Mouse (Mus musculus) limb, embryonic 12.5 days (tissue): Measurements from ENCODE around the gene 2010111I01Rik. TPM values are rescaled to one million over a fixed set of nuclear protein-coding genes. Genes with fewer than 3 reads are reported as not detected.

Experiments used
- ATAC-seq: fragments of 200-750 bp; cut with Nextera tagmentation; 2 replicates; pipeline ENCODE4 v1.8.0; 2017; ENCODE audit warnings: low read depth, moderate TSS enrichment; ENCODE audit not compliant: insufficient number of reproducible peaks, insufficient read depth, low FRiP score, low TSS enrichment
- H3K27ac ChIP-seq: fragments of 300-500 bp; sonication (generic); 2 replicates; pipeline ENCODE4 v1.5.1; 2016; ENCODE audit warnings: mild to moderate bottlenecking, moderate library complexity
- H3K27me3 ChIP-seq: fragments of 300-500 bp; sonication (generic); 2 replicates; pipeline ENCODE4 v1.6.1; 2016; ENCODE audit warnings: mild to moderate bottlenecking, moderate library complexity
- H3K36me3 ChIP-seq: fragments of 300-500 bp; sonication (generic); 2 replicates; pipeline ENCODE4 v1.6.1; 2016; ENCODE audit warnings: mild to moderate bottlenecking, moderate library complexity
- H3K4me1 ChIP-seq: fragments of 300-500 bp; sonication (generic); replicated peaks from 2 replicates; pipeline ENCODE4 v1.6.1; 2016
- H3K4me2 ChIP-seq: fragments of 300-500 bp; sonication (generic); 2 replicates; pipeline ENCODE4 v1.6.1; 2016; ENCODE audit warnings: mild to moderate bottlenecking, moderate library complexity
- H3K4me3 ChIP-seq: fragments of 300-500 bp; sonication (generic); replicated peaks from 2 replicates; pipeline ENCODE4 v1.5.1; 2016; ENCODE audit warnings: mild to moderate bottlenecking
- H3K9ac ChIP-seq: fragments of 300-500 bp; sonication (generic); replicated peaks from 2 replicates; pipeline ENCODE4 v1.6.1; 2016; ENCODE audit warnings: mild to moderate bottlenecking, moderate library complexity
- H3K9me3 ChIP-seq: fragments of 300-500 bp; sonication (generic); 2 replicates; pipeline ENCODE4 v1.6.1; 2016; ENCODE audit warnings: mild to moderate bottlenecking, moderate library complexity
- WGBS: fragments of 180-500 bp; shearing (Covaris S2); methylation state at CpG from one replicate; pipeline ENCODE4 v1.1.7; 2016; 5-methylcytosine and 5-hydroxymethylcytosine counted together
- polyA plus RNA-seq: library from polyadenylated mRNA; unstranded; fragments of >200 nt; fragmentation: Nextera tagmentation; extraction: Ambion mirVana; gene quantifications from 2 replicates; pipeline ENCODE4 v1.2.1, GENCODE M21; 2016

The 2010111I01Rik gene
- polyA plus RNA-seq, 1 experiment from 2014 or later, result 207 TPM

DNA sequence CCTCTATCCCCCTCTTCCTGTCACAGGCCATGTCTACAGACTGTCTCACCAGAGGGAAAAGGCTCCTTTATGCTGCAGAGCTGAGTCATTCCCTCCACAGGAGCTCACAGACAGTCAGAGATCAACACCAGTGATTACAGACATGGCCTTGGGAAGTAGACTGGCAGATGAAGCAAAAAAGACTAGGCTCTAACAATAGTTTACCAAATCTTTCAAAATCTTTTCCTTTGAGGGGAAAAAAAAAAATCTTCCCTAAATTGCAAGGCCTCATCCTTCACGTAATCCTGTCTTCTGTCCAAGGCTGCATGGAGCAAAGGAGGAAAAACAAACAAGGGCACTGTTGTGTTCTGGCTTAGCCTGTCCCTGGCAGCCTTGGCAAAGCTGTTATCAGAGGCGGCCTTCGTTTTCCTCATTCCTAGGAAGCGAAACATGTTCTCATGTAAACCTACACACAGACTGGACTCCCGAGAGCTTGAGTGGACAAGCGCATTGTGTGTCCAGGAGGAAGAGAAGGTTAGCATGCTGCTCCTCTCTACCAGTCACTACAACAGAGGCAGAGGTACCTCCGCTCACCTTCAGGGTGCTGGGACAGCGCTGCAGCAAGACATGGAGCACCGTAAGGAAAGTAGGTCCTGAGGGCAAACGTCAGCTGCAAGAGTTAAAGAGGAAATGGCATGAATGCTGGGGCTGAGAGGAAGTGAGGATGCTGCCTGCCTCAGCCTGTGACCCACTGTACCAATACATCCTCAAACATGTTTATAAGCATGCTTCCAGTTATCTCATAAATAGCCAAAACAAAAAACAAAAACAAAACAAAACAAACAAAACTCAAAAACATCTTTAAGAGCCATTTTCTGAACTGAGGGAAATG, 360.5 kb downstream of the 2010111I01Rik start:
- Histone ChIP-seq H3K27me3 (no peaks in the 10 kb centered on the region), H3K36me3 (peaks cover 6% of the 10 kb centered on the region; the same call in 1 of the 2 replicates), H3K4me3 (no peak overlapping the region), H3K9ac (no peak overlapping the region), H3K9me3 (no peaks in the 10 kb centered on the region), H3K27ac (peak overlapping the region; percentile 87), H3K4me1 (peaks cover 65% of the 10 kb centered on the region), H3K4me2 (no peak overlapping the region)
- no peak for ATAC-seq
- 74% methylated on average over 10 of the region's 10 CpGs for WGBS

DNA sequence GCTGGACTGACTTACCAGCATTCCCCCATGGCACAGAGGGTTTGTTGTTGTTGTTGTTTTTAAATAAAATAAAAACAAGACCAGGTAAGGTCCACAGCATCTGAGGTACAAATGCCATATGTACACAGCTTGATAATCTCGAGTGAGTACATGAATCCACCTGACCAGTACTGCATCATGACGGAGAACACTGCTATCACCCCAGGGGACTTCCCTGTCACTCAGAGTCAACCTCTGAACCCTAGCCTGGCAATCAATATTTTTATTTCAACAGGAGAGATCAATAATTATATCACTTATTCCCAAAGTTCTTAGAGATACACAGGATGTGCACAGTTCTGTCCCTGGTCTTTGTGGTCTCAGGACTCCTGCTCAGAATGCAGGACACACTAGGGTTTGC, 361.3 kb downstream of the 2010111I01Rik start:
- Histone ChIP-seq H3K9me3 (no peaks in the 10 kb centered on the region), H3K4me1 (peaks cover 73% of the 10 kb centered on the region), H3K27ac (no peak overlapping the region), H3K9ac (no peak overlapping the region), H3K36me3 (no peaks in the 10 kb centered on the region; the same call in 1 of the 2 replicates), H3K27me3 (no peaks in the 10 kb centered on the region), H3K4me2 (no peak overlapping the region), H3K4me3 (no peak overlapping the region)
- WGBS, result 87% methylated on average over 2 of the region's 2 CpGs
- ATAC-seq, result no peak

DNA sequence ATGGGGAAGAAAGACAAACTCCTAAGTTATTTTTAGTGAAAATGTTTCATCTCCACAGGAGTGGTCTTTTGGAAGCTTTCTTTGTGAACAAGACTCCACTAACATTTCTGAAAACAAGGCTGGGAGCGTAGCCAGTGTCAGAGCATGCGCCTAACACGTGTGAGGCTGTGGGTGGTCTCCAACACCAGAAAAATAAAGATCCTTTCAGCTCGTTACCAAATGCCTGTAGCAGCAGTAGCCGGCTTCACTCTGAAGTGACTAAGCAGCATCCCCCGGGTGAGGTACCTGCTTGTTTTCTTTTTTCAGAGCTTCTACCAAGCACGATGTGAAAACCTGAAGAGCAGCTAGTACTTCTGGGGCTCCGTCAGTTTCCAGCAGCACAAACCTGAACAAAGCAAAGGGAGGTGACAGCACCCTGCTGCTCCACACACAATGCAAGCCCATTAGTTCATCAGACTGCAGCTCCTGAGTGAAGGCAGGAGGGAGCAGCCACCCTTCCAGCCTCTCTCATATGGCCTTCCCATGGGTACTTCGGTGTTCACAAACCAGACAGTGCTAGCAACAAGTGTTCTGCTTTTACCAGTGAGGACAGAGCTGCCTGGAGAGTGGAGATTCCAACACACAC, 365.7 kb downstream of the 2010111I01Rik start:
- Histone ChIP-seq H3K27me3 (no peaks in the 10 kb centered on the region), H3K27ac (peak overlapping the region; percentile 85), H3K4me2 (0 out of 2 replicates have a peak overlapping the region, but pooled peaks have one; percentile 13), H3K4me1 (peaks cover 69% of the 10 kb centered on the region), H3K36me3 (no peaks in the 10 kb centered on the region; the same call in 1 of the 2 replicates), H3K4me3 (no peak overlapping the region), H3K9me3 (no peaks in the 10 kb centered on the region), H3K9ac (no peak overlapping the region)
- WGBS, result 18% methylated on average over 9 of the region's 9 CpGs
- ATAC-seq, result peak; percentile 16; the same call in 1 of the 2 replicates

DNA sequence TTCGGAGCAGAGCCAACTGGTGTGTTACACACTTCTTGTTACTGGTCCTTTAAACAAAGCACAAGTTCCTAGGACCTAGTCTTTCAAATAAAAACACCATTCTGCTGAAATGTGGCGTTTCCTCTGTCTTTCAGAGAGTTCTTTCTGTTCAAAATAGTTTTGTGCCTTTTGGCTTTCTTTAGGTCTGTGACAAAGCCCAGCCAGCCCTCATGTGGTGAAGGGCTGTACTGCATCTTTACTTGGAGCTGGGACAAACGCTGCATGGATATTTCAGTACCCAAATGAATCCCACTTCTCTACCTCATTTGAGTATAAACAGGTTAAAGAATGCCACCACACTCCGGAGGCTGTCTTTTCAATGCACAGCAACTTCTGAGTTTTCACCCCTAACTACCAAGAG, 366.7 kb downstream of the 2010111I01Rik start:
- Histone ChIP-seq H3K9ac (no peak overlapping the region), H3K4me3 (no peak overlapping the region), H3K27me3 (no peaks in the 10 kb centered on the region), H3K4me2 (no peak overlapping the region), H3K36me3 (no peaks in the 10 kb centered on the region), H3K4me1 (peaks cover 69% of the 10 kb centered on the region), H3K9me3 (no peaks in the 10 kb centered on the region), H3K27ac (peak overlapping the region; percentile 85)
- no peak for ATAC-seq
- 44% methylated on average over 4 of the region's 4 CpGs for WGBS

DNA sequence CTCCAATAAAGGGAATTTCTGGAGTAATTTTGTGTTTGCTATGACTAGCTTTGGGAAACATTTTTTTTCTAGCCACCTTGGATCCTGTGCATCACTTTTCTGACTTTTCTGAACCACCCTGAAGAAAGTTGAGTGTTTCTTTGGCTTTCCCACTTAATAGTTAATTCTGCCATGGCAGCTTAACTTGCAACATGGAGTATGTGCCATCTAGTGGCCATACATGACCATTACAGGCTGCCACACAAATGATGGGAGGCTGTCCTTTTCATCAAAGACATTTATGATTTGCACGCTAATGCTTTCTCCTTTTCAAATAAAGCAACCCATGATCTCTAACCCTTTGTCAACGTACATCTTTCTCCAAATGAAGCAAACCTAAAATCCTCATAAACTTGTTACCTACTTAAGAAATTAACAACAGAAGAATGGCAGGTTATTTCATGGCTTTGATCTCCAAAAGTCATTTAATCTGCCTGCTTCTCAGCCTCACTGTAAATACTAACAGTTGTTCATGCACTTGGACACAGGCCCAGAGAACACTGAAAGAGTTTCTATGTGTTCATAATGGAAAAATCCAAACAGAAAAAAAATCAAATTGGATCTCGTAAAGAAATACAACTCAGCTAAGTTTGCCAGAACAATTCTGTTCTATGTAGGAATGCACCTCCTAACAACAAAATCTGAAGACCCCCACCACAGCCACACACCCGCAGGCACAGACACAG, 368.0 kb downstream of the 2010111I01Rik start:
- 41% methylated on average over 4 of the region's 4 CpGs for WGBS
- peaks cover 83% of the 10 kb centered on the region for H3K4me1 ChIP-seq
- H3K9me3 ChIP-seq, result no peaks in the 10 kb centered on the region
- H3K27ac ChIP-seq, result 0 out of 2 replicates have a peak overlapping the region, but pooled peaks have one; percentile 60
- no peak overlapping the region for H3K4me3 ChIP-seq
- H3K27me3 ChIP-seq, result no peaks in the 10 kb centered on the region
- no peak for ATAC-seq
- H3K4me2 ChIP-seq, result no peak overlapping the region
- no peaks in the 10 kb centered on the region for H3K36me3 ChIP-seq
- no peak overlapping the region for H3K9ac ChIP-seq

DNA sequence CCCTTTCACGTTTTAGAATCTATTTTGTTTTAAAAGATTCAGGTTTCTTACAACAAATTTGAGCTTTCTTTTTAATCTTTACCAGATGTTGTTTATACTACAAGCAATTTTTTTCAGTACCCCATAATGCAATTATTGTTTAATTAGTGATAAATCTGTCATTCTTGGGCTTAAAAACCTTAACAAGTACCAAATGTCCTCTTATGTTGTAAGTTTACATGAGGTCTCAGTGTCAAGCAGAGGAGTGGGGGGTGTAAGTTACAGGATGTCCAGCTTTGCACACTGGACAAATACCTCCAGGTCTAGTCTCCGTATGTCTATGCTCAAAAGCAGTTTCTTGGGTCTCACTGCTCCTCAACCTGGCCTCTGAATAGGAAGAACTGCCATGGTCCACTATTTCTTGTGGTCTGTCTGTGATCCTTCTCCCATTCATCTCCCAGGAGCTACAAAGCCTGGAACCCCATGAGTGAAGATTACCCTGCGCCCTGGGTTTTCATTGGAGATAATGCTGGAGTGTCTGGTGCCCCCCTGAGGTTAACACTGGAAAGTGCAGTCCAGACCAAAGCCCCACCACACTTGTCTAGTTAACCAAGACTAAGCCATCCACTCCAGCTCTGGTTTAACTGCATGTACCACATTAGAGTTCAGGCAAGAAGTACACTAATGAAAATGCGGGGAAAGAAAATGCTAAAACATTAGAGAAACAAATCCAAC, 370.9 kb downstream of the 2010111I01Rik start:
- no peak overlapping the region for H3K4me3 ChIP-seq
- no peaks in the 10 kb centered on the region; the same call in 1 of the 2 replicates for H3K36me3 ChIP-seq
- peak overlapping the region; percentile 37 for H3K27ac ChIP-seq
- no peak overlapping the region for H3K4me2 ChIP-seq
- peaks cover 56% of the 10 kb centered on the region for H3K4me1 ChIP-seq
- no peaks in the 10 kb centered on the region for H3K27me3 ChIP-seq
- ATAC-seq, result no peak
- H3K9me3 ChIP-seq, result no peaks in the 10 kb centered on the region
- H3K9ac ChIP-seq, result no peak overlapping the region
- 23% methylated on average over 4 of the region's 4 CpGs for WGBS

DNA sequence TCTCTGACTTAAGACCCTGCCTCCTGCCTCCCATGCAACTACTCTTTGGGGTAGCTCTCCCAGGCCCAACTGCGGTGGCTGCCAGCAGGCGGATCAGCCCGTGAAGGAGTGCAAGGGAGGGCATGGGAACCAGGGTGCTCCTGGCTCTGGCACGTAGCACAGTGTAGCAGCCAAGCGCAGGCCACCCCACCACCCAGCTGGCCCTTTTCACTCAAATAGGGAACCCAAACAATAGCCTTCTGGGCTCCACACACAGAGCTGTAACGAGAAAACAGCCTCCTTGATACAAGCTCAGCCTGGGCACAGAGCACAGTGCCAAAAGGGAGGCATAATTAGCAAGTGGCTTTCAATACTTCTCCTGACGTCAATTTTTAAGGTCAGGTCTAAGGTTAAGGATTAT, 371.6 kb downstream of the 2010111I01Rik start:
- no peak overlapping the region for H3K4me2 ChIP-seq
- no peak overlapping the region for H3K4me3 ChIP-seq
- no peaks in the 10 kb centered on the region for H3K27me3 ChIP-seq
- no peaks in the 10 kb centered on the region for H3K9me3 ChIP-seq
- H3K27ac ChIP-seq, result peak overlapping the region; percentile 37; the same call in 1 of the 2 replicates
- no peaks in the 10 kb centered on the region; the same call in 1 of the 2 replicates for H3K36me3 ChIP-seq
- H3K9ac ChIP-seq, result no peak overlapping the region
- peaks cover 49% of the 10 kb centered on the region for H3K4me1 ChIP-seq
- no peak for ATAC-seq
- WGBS, result 55% methylated on average over 7 of the region's 7 CpGs

DNA sequence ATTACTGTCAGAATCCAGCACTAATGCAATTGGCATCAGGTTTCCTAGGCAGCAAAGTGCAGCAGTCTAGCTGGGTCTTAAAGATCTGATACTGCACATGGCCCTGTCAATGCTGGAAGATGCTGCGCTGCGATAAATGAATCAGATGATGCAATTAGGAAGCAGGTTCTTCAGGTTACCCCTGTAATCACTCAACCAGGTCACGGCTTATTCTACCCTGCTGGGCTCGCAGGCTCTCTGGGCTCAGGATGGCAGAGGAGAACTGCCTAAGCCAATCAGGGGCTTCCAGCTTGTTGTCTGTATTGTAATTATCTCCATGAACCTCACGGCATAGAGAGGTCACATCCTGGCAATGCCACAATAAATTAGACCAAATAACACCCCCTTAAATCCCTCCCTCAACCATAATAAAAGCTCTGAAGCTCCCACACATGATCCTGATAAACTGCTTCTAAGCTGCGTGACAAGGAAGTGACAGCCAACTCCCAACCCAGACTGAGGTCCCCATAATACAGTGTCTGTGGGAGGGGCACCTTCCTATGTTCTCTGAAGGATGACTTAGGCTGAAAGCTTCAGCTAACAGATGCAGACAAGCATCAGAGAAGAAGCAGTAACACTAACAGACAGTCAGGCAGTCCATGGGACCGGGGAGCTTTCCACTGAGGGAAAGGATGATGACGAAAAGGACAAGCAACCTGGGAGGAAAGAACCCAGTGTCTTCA, 372.7 kb downstream of the 2010111I01Rik start:
- H3K4me1 ChIP-seq, result peaks cover 40% of the 10 kb centered on the region
- no peaks in the 10 kb centered on the region for H3K27me3 ChIP-seq
- H3K4me3 ChIP-seq, result no peak overlapping the region
- H3K9ac ChIP-seq, result no peak overlapping the region
- H3K9me3 ChIP-seq, result no peaks in the 10 kb centered on the region
- no peak overlapping the region for H3K27ac ChIP-seq
- H3K4me2 ChIP-seq, result no peak overlapping the region
- H3K36me3 ChIP-seq, result no peaks in the 10 kb centered on the region; the same call in 1 of the 2 replicates
- 31% methylated on average over 8 of the region's 8 CpGs for WGBS
- no peak for ATAC-seq

DNA sequence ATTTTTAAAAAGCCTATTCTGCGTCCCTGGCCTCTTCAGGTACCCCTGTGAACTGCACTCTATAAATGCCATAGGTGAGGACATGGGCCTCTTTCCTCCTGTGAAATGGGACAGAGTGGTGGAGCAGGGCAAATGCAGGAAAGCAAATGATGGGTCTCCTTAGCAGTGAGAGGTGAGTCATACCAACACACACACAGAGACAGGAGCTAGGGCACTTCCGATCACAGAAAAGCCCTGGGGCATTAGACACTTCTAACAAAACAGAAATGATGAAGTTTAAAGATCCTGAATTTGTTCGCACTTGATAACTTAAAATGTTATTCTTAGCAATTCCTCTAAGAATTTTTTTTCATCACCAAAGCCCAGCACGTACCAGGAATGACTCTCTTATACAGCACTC, 375.3 kb downstream of the 2010111I01Rik start:
- no peak overlapping the region for H3K9ac ChIP-seq
- H3K27me3 ChIP-seq, result no peaks in the 10 kb centered on the region
- no peak for ATAC-seq
- H3K4me1 ChIP-seq, result peaks cover 20% of the 10 kb centered on the region
- 86% methylated on average over 4 of the region's 4 CpGs for WGBS
- no peak overlapping the region for H3K27ac ChIP-seq
- no peak overlapping the region for H3K4me2 ChIP-seq
- no peaks in the 10 kb centered on the region for H3K9me3 ChIP-seq
- H3K36me3 ChIP-seq, result peaks cover 6% of the 10 kb centered on the region; the same call in 1 of the 2 replicates
- H3K4me3 ChIP-seq, result no peak overlapping the region

DNA sequence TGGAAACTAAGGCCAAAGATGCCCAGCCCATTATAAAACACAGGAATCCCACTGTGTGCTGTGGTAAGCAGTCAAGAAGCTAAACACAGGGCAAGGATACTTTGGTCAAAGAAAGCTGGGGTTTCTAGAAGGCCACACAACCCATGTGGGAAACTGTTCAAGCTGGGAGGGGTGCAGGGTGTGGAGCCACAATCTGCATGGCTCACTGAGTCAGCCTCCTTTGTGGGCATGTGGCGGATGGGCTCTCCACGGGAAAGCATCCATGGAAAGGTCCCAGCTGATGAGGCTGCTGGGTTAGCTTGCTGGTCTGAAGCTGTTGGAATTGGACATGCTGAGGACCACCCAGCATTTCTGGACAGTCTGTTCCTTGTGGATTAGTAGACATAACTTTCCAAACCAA, 378.1 kb downstream of the 2010111I01Rik start:
- H3K27me3 ChIP-seq, result no peaks in the 10 kb centered on the region
- peaks cover 6% of the 10 kb centered on the region; the same call in 1 of the 2 replicates for H3K36me3 ChIP-seq
- H3K27ac ChIP-seq, result no peak overlapping the region
- no peak overlapping the region for H3K4me3 ChIP-seq
- H3K9ac ChIP-seq, result no peak overlapping the region
- ATAC-seq, result no peak
- H3K9me3 ChIP-seq, result no peaks in the 10 kb centered on the region
- H3K4me1 ChIP-seq, result no peaks in the 10 kb centered on the region
- 90% methylated on average over 2 of the region's 2 CpGs for WGBS
- H3K4me2 ChIP-seq, result no peak overlapping the region
